In the genomic region with DNA sequence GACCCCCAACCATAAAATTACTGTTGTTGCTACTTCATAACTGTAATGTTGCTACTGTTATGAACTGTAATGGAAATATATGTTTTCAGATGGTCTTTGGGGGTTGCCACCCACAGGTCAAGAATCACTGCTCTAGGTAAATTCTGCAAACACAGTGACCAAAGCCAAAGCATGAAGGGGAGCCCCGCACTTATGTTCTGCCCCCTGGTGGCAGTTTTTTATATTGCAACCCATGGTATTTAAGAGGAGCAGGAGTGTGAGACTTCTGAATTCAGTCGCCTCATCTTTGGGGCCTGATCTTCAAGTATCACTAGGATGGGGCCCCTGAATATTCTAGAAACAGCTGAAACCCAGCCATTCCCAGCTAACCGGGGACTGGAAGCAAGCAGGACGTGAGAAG, we compare ENCODE assay signal across 11 mouse cellular contexts. TPM values are rescaled to one million over a fixed set of nuclear protein-coding genes. Genes with fewer than 3 reads are reported as not detected.
DNase-seq lines count a peak whose midpoint lies in the region; ATAC-seq and TF ChIP-seq lines count a peak whose summit lies in the region.
"Had no signal": no experiment of that assay in that cellular context is flagged by ENCODE, and none has a peak within 500 bp of the region (broad histone marks: within the 10 kb centered on the region; RNA-seq: fewer than 3 reads in every experiment).

No protein-coding gene starts in this region.

- TF ChIP-seq RAD21 in CH12.LX (IDR thresholded peaks at IDR 0.05; ENCODE audit: low read depth, low read length), result peak; percentile 46

- H3K4me1 ChIP-seq in hindbrain, embryonic 11.5 days (replicated peaks; ENCODE audit: control insufficient read depth, insufficient read depth, low read length), result peaks cover 4% of the 10 kb centered on the region
- peaks cover 10% of the 10 kb centered on the region for H3K4me1 ChIP-seq in hindbrain, embryonic 13.5 days (replicated peaks)
- peaks cover 2 to 27% of the 10 kb centered on the region in 2 experiments; a peak in 3 of 4 replicates for H3K4me1 ChIP-seq in CH12.LX (ENCODE audit: control insufficient read depth in 1 of 2, insufficient read depth in 2 of 2)
- H3K4me1 ChIP-seq in embryonic facial prominence, embryonic 11.5 days (ENCODE audit: control insufficient read depth, insufficient read depth, low read length), result peaks cover 5% of the 10 kb centered on the region; the same call in 1 of the 2 replicates

- no peaks in the 10 kb centered on the region for H3K9me3 ChIP-seq in hindbrain, embryonic 11.5 days (ENCODE audit: control insufficient read depth, low read length)
- no peaks in the 10 kb centered on the region for H3K9me3 ChIP-seq in hindbrain, embryonic 13.5 days
- no peaks in the 10 kb centered on the region for H3K9me3 ChIP-seq in CH12.LX (replicated peaks; ENCODE audit: low read length)
- no peaks in the 10 kb centered on the region for H3K9me3 ChIP-seq in embryonic facial prominence, embryonic 11.5 days (replicated peaks; ENCODE audit: control insufficient read depth, low read length)
- H3K9me3 ChIP-seq: embryonic facial prominence, embryonic 12.5 days; limb, embryonic 12.5 days; stomach, embryonic 15.5 days had no signal

- no peaks in the 10 kb centered on the region for H3K36me3 ChIP-seq in hindbrain, embryonic 11.5 days (ENCODE audit: control insufficient read depth, insufficient read depth, low read length)
- H3K36me3 ChIP-seq in hindbrain, embryonic 13.5 days, result no peaks in the 10 kb centered on the region
- H3K36me3 ChIP-seq in CH12.LX (replicated peaks in 1 of 2; ENCODE audit: control insufficient read depth in 1 of 2, insufficient read depth in 1 of 2, low read length in 1 of 2), result no peaks in the 10 kb centered on the region
- H3K36me3 ChIP-seq in embryonic facial prominence, embryonic 11.5 days (replicated peaks; ENCODE audit: control insufficient read depth, insufficient read depth, low read depth, low read length), result no peaks in the 10 kb centered on the region
- H3K36me3 ChIP-seq in splenic B cell, adult 2 months (ENCODE audit: control insufficient read depth, insufficient read depth, low read length, poor library complexity, severe bottlenecking), result no peaks in the 10 kb centered on the region
- H3K36me3 ChIP-seq: embryonic facial prominence, embryonic 12.5 days; limb, embryonic 12.5 days; stomach, embryonic 15.5 days had no signal

- no peak for TF ChIP-seq EP300 in CH12.LX (IDR thresholded peaks at IDR 0.05; ENCODE audit: low read length)

- peak; percentile 88 for DNase-seq in hindbrain, embryonic 11.5 days (ENCODE audit: low spot score)
- DNase-seq in CH12.LX (ENCODE audit: extremely low read depth), result peak; percentile 71
- DNase-seq in adrenal gland, postnatal 36 days, result peak; percentile 28 to 75
- DNase-seq in embryonic facial prominence, embryonic 11.5 days (ENCODE audit: low spot score), result peak; percentile 88
- DNase-seq in large intestine, adult 2 months (ENCODE audit: low read depth, low spot score), result peak; percentile 22
- peak; percentile 79 for DNase-seq in lung, postnatal 14 days
- DNase-seq in splenic B cell, adult 2 months (ENCODE audit: low read depth, low spot score), result peak; percentile 61

- peaks cover 46% of the 10 kb centered on the region for H3K27me3 ChIP-seq in hindbrain, embryonic 11.5 days (ENCODE audit: control insufficient read depth, insufficient read depth, low read length)
- H3K27me3 ChIP-seq in hindbrain, embryonic 13.5 days, result peaks cover 74% of the 10 kb centered on the region
- H3K27me3 ChIP-seq in CH12.LX (replicated peaks), result peaks cover 2% of the 10 kb centered on the region
- peaks cover 19% of the 10 kb centered on the region for H3K27me3 ChIP-seq in embryonic facial prominence, embryonic 11.5 days (ENCODE audit: control insufficient read depth, insufficient read depth, low read length)
- no peaks in the 10 kb centered on the region for H3K27me3 ChIP-seq in splenic B cell, adult 2 months (ENCODE audit: control insufficient read depth, insufficient read depth, low read length, poor library complexity, severe bottlenecking)

- no peak for ATAC-seq in hindbrain, embryonic 11.5 days (ENCODE audit: low FRiP score)
- no peak for ATAC-seq in hindbrain, embryonic 13.5 days (ENCODE audit: low FRiP score)
- ATAC-seq in embryonic facial prominence, embryonic 11.5 days (replicated peaks; ENCODE audit: insufficient number of reproducible peaks, low FRiP score, low TSS enrichment, low read depth), result no peak

- dilution Hi-C loops in CH12.LX (cut with MboI; ENCODE audit: extremely low pct_ligation_motif_present, extremely low pct_unique_long_range_greater_than_20kb, low sequenced_read_pairs), result no loop called here

- no peak for TF ChIP-seq POLR2A in CH12.LX (IDR thresholded peaks at IDR 0.05; ENCODE audit: low read depth, low read length)

- H3K4me3 ChIP-seq in hindbrain, embryonic 11.5 days (ENCODE audit: low read depth, low read length), result no peak overlapping the region
- no peak overlapping the region for H3K4me3 ChIP-seq in hindbrain, embryonic 13.5 days
- no peak overlapping the region for H3K4me3 ChIP-seq in CH12.LX (replicated peaks in 1 of 3; ENCODE audit: low read depth in 2 of 3, low read length in 2 of 3, poor library complexity in 1 of 3)
- H3K4me3 ChIP-seq in embryonic facial prominence, embryonic 11.5 days (ENCODE audit: low read depth, low read length), result no peak overlapping the region
- H3K4me3 ChIP-seq: embryonic facial prominence, embryonic 12.5 days; limb, embryonic 12.5 days; stomach, embryonic 15.5 days had no signal

- peak; percentile 43 to 80; a peak in 3 of 4 replicates for TF ChIP-seq CTCF in CH12.LX (conservative IDR thresholded peaks at IDR 0.05 in 1 of 2, IDR thresholded peaks at IDR 0.05 in 1 of 2; ENCODE audit: low read depth in 2 of 2, low read length in 2 of 2)

- in situ Hi-C loops in CH12.LX (cut with MboI; ENCODE audit: low pct_ligation_motif_present, low pct_unique_long_range_greater_than_20kb, low sequenced_read_pairs), result loop anchor here (5.0 kb wide), 1 partner anchor 33 kb away; no protein-coding TSS in a partner anchor

- no peak overlapping the region for H3K27ac ChIP-seq in hindbrain, embryonic 11.5 days (ENCODE audit: low read depth, low read length)
- H3K27ac ChIP-seq in hindbrain, embryonic 13.5 days, result no peak overlapping the region
- no peak overlapping the region for H3K27ac ChIP-seq in CH12.LX (ENCODE audit: insufficient read depth, low read depth)
- no peak overlapping the region for H3K27ac ChIP-seq in embryonic facial prominence, embryonic 11.5 days (replicated peaks; ENCODE audit: low read depth, low read length)
- H3K27ac ChIP-seq: embryonic facial prominence, embryonic 12.5 days; limb, embryonic 12.5 days; stomach, embryonic 15.5 days had no signal

- no peak overlapping the region for H3K9ac ChIP-seq in hindbrain, embryonic 11.5 days (ENCODE audit: low read depth, low read length)
- H3K9ac ChIP-seq in hindbrain, embryonic 13.5 days, result no peak overlapping the region
- H3K9ac ChIP-seq in CH12.LX (ENCODE audit: insufficient read depth, low read depth), result no peak overlapping the region
- H3K9ac ChIP-seq in embryonic facial prominence, embryonic 11.5 days (replicated peaks; ENCODE audit: low read length), result no peak overlapping the region
- H3K9ac ChIP-seq: embryonic facial prominence, embryonic 12.5 days; limb, embryonic 12.5 days; stomach, embryonic 15.5 days had no signal

- WGBS in hindbrain, embryonic 11.5 days, result 5% methylated on average over 4 of the region's 4 CpGs
- 4% methylated on average over 4 of the region's 4 CpGs for WGBS in hindbrain, embryonic 13.5 days
- 7% methylated on average over 4 of the region's 4 CpGs for WGBS in embryonic facial prominence, embryonic 11.5 days
- 6% methylated on average over 4 of the region's 4 CpGs for WGBS in large intestine, adult 2 months

- no peaks in the 10 kb centered on the region for H3K79me2 ChIP-seq in CH12.LX (replicated peaks; ENCODE audit: control insufficient read depth, extremely low read depth, insufficient read depth, poor library complexity, severe bottlenecking)

- H3K4me2 ChIP-seq in hindbrain, embryonic 11.5 days (replicated peaks; ENCODE audit: low read depth, low read length), result no peak overlapping the region
- H3K4me2 ChIP-seq in hindbrain, embryonic 13.5 days, result no peak overlapping the region
- no peak overlapping the region for H3K4me2 ChIP-seq in CH12.LX (ENCODE audit: insufficient read depth, low read depth, poor library complexity, severe bottlenecking)
- no peak overlapping the region for H3K4me2 ChIP-seq in embryonic facial prominence, embryonic 11.5 days (ENCODE audit: low read depth, low read length)
- H3K4me2 ChIP-seq: embryonic facial prominence, embryonic 12.5 days; limb, embryonic 12.5 days; stomach, embryonic 15.5 days had no signal

RNA-seq across cellular contexts. Expression of gene Alx3, which starts 15.4 kb away (rescaled TPM):
- 0.73 and 1.5 TPM in 2 replicates for polyA plus RNA-seq in hindbrain, embryonic 11.5 days (2014; fragmentation: Nextera tagmentation; extraction: Ambion mirVana)
- 0.31 and 0.62 TPM in 2 replicates for polyA plus RNA-seq in hindbrain, embryonic 13.5 days (2015; fragmentation: Nextera tagmentation; extraction: Ambion mirVana)
- total RNA-seq in CH12.LX (2012; rRNA removed) (not detected in 2 replicates), CH12.LX (2014; rRNA removed) (not detected in 2 replicates)
- polyA plus RNA-seq in CH12.LX (2012; ENCODE audit: insufficient read length, low read depth), result 0.29 TPM in 1 of 2 replicates, not detected in the other
- total RNA-seq in adrenal gland, postnatal 36 days (2021), result not detected
- polyA plus RNA-seq in embryonic facial prominence, embryonic 11.5 days (2014; fragmentation: Nextera tagmentation; extraction: Ambion mirVana), result 34.3 and 39.6 TPM in 2 replicates
- not detected in 2 replicates for polyA plus RNA-seq in large intestine, adult 2 months (2012; rRNA removed)
- polyA plus RNA-seq: stomach, embryonic 15.5 days had no signal

RNA-seq across cellular contexts. Expression of gene Ubl4b, which starts 24.6 kb away (rescaled TPM):
- not detected in 2 replicates for polyA plus RNA-seq in hindbrain, embryonic 11.5 days (2014; fragmentation: Nextera tagmentation; extraction: Ambion mirVana)
- polyA plus RNA-seq in hindbrain, embryonic 13.5 days (2015; fragmentation: Nextera tagmentation; extraction: Ambion mirVana), result not detected in 2 replicates
- total RNA-seq in CH12.LX (2012; rRNA removed), result not detected in 2 replicates
- not detected in 2 replicates for total RNA-seq in CH12.LX (2014; rRNA removed)
- polyA plus RNA-seq in CH12.LX (2012; ENCODE audit: insufficient read length, low read depth), result not detected in 2 replicates
- total RNA-seq in adrenal gland, postnatal 36 days (2021), result not detected
- 0.15 and 0.79 TPM in 2 replicates for polyA plus RNA-seq in embryonic facial prominence, embryonic 11.5 days (2014; fragmentation: Nextera tagmentation; extraction: Ambion mirVana)
- polyA plus RNA-seq in large intestine, adult 2 months (2012; rRNA removed), result not detected in 2 replicates
- polyA plus RNA-seq: stomach, embryonic 15.5 days had no signal

RNA-seq across cellular contexts. Expression of gene Gm10961, which starts 51.7 kb away (rescaled TPM):
- not detected in 2 replicates for polyA plus RNA-seq in hindbrain, embryonic 11.5 days (2014; fragmentation: Nextera tagmentation; extraction: Ambion mirVana)
- not detected in 2 replicates for polyA plus RNA-seq in hindbrain, embryonic 13.5 days (2015; fragmentation: Nextera tagmentation; extraction: Ambion mirVana)
- total RNA-seq in CH12.LX (2012; rRNA removed), result not detected in 2 replicates
- total RNA-seq in CH12.LX (2014; rRNA removed), result not detected in 2 replicates
- polyA plus RNA-seq in CH12.LX (2012; ENCODE audit: insufficient read length, low read depth), result not detected in 2 replicates
- total RNA-seq in adrenal gland, postnatal 36 days (2021), result not detected
- not detected in 2 replicates for polyA plus RNA-seq in embryonic facial prominence, embryonic 11.5 days (2014; fragmentation: Nextera tagmentation; extraction: Ambion mirVana)
- polyA plus RNA-seq in large intestine, adult 2 months (2012; rRNA removed), result not detected in 2 replicates
- polyA plus RNA-seq: embryonic facial prominence, embryonic 12.5 days; limb, embryonic 12.5 days; stomach, embryonic 15.5 days had no signal

RNA-seq across cellular contexts. Expression of gene Strip1, which starts 52.0 kb away (rescaled TPM):
- 85.1 and 100 TPM in 2 replicates for polyA plus RNA-seq in hindbrain, embryonic 11.5 days (2014; fragmentation: Nextera tagmentation; extraction: Ambion mirVana)
- 143 and 145 TPM in 2 replicates for polyA plus RNA-seq in hindbrain, embryonic 13.5 days (2015; fragmentation: Nextera tagmentation; extraction: Ambion mirVana)
- total RNA-seq in CH12.LX (2012; rRNA removed), result 21.4 and 28.2 TPM in 2 replicates
- 16.5 and 18.4 TPM in 2 replicates for total RNA-seq in CH12.LX (2014; rRNA removed)
- 25.1 and 27.0 TPM in 2 replicates for polyA plus RNA-seq in CH12.LX (2012; ENCODE audit: insufficient read length, low read depth)
- 10 to 100 TPM; 31.1 to 33.5 TPM for total RNA-seq in adrenal gland, postnatal 36 days (2021)
- 75.0 and 80.1 TPM in 2 replicates for polyA plus RNA-seq in embryonic facial prominence, embryonic 11.5 days (2014; fragmentation: Nextera tagmentation; extraction: Ambion mirVana)
- polyA plus RNA-seq in large intestine, adult 2 months (2012; rRNA removed), result 40.0 and 51.3 TPM in 2 replicates

Comparison
In these comparisons a context has a peak if more than half of its experiments do, and no peak if none do; other contexts are left out.
1. DNase-seq: peak in every context shown above with its lines; median percentile 88 in hindbrain, embryonic 11.5 days; 88 in embryonic facial prominence, embryonic 11.5 days; 79 in lung, postnatal 14 days; 71 in CH12.LX; 61 in splenic B cell, adult 2 months; 52 in adrenal gland, postnatal 36 days; 22 in large intestine, adult 2 months.
2. RNA of gene Alx3, which starts 15.4 kb away (polyA plus RNA-seq): 34.3 to 39.6 TPM in embryonic facial prominence, embryonic 11.5 days; 0.73 to 1.5 TPM in hindbrain, embryonic 11.5 days, 0.31 to 0.62 TPM in hindbrain, embryonic 13.5 days, 0.29 TPM in CH12.LX and not detected in large intestine, adult 2 months; every median in the first group is over 10 times any median in the second.